Mouse (Mus musculus): Measurements from ENCODE around the gene Ptpn3. TPM values are rescaled to one million over a fixed set of nuclear protein-coding genes. Genes with fewer than 3 reads are reported as not detected.

Ptpn3 gene
- total and polyA plus RNA-seq, 3 experiments: 0.08 to 0.14 (median 0.09) TPM

GRCm38 (mm10) chr4:57168680-57169079 lies 133.0 kb downstream of the Ptpn3 start:
- no peaks in the 10 kb centered on the region for H3K36me3 ChIP-seq (replicated peaks in 1 of 2; ENCODE audit: control insufficient read depth in 1 of 2, insufficient read depth in 1 of 2, low read length in 1 of 2)
- no peak for DNase-seq (ENCODE audit: extremely low read depth)
- dilution Hi-C loops (cut with MboI; ENCODE audit: extremely low pct_ligation_motif_present, extremely low pct_unique_long_range_greater_than_20kb, low sequenced_read_pairs): no loop called here
- H3K4me2 ChIP-seq (ENCODE audit: insufficient read depth, low read depth, poor library complexity, severe bottlenecking): no peak overlapping the region
- H3K27me3 ChIP-seq (replicated peaks): no peaks in the 10 kb centered on the region
- H3K4me1 ChIP-seq (ENCODE audit: control insufficient read depth in 1 of 2, insufficient read depth in 2 of 2): peaks cover 17 to 33% of the 10 kb centered on the region in 2 experiments
- H3K79me2 ChIP-seq (replicated peaks; ENCODE audit: control insufficient read depth, extremely low read depth, insufficient read depth, poor library complexity, severe bottlenecking): no peaks in the 10 kb centered on the region
- TF ChIP-seq PAX5 (IDR thresholded peaks at IDR 0.05; ENCODE audit: low read length): no peak
- no peak for TF ChIP-seq RCOR1 (conservative IDR thresholded peaks at IDR 0.05; ENCODE audit: low read depth, low read length)
- TF ChIP-seq ZKSCAN1 (IDR thresholded peaks at IDR 0.05; ENCODE audit: borderline replicate concordance, low read depth, low read length): no peak
- no peak for TF ChIP-seq POLR2AphosphoS2 (IDR thresholded peaks at IDR 0.05; ENCODE audit: low read depth, low read length)
- no peak for TF ChIP-seq JUND (conservative IDR thresholded peaks at IDR 0.05; ENCODE audit: low read depth, low read length)
- no peak for TF ChIP-seq UBTF (IDR thresholded peaks at IDR 0.05; ENCODE audit: low read depth, low read length)
- TF ChIP-seq E2F4 (IDR thresholded peaks at IDR 0.05; ENCODE audit: insufficient replicate concordance, low read depth, low read length): no peak
- no peak for TF ChIP-seq EP300 (IDR thresholded peaks at IDR 0.05; ENCODE audit: low read length)
- no peak for TF ChIP-seq RAD21 (IDR thresholded peaks at IDR 0.05; ENCODE audit: low read depth, low read length)
- TF ChIP-seq ZNF384 (IDR thresholded peaks at IDR 0.05; ENCODE audit: low read depth, low read length): no peak
- no peak for TF ChIP-seq ZMIZ1 (IDR thresholded peaks at IDR 0.05; ENCODE audit: low read depth, low read length)
- no peak for TF ChIP-seq GABPA (IDR thresholded peaks at IDR 0.05; ENCODE audit: insufficient replicate concordance, low read depth, low read length)
- no peak for TF ChIP-seq USF2 (conservative IDR thresholded peaks at IDR 0.05; ENCODE audit: low read depth, low read length)
- TF ChIP-seq CHD2 (IDR thresholded peaks at IDR 0.05; ENCODE audit: low read length): no peak
- no peak for TF ChIP-seq MXI1 (IDR thresholded peaks at IDR 0.05; ENCODE audit: low read depth, low read length)
- TF ChIP-seq CTCF (conservative IDR thresholded peaks at IDR 0.05 in 1 of 2, IDR thresholded peaks at IDR 0.05 in 1 of 2; ENCODE audit: low read depth in 2 of 2, low read length in 2 of 2): no peak
- no peak for TF ChIP-seq SMC3 (IDR thresholded peaks at IDR 0.05; ENCODE audit: low read depth, low read length)
- no peak for TF ChIP-seq KAT2A (IDR thresholded peaks at IDR 0.05; ENCODE audit: insufficient replicate concordance, low read length)
- no peak for TF ChIP-seq NELFE (IDR thresholded peaks at IDR 0.05; ENCODE audit: low read depth, low read length)
- no peak overlapping the region for H3K4me3 ChIP-seq (replicated peaks in 1 of 3; ENCODE audit: low read depth in 2 of 3, low read length in 2 of 3, poor library complexity in 1 of 3)
- no peak overlapping the region for H3K9ac ChIP-seq (ENCODE audit: insufficient read depth, low read depth)
- in situ Hi-C loops (cut with MboI; ENCODE audit: low pct_ligation_motif_present, low pct_unique_long_range_greater_than_20kb, low sequenced_read_pairs): loop anchor here (10.0 kb wide), 1 partner anchor 104 kb away; no protein-coding TSS in a partner anchor
- H3K9me3 ChIP-seq (replicated peaks; ENCODE audit: low read length): no peaks in the 10 kb centered on the region
- no peak overlapping the region for H3K27ac ChIP-seq (ENCODE audit: insufficient read depth, low read depth)

DNA sequence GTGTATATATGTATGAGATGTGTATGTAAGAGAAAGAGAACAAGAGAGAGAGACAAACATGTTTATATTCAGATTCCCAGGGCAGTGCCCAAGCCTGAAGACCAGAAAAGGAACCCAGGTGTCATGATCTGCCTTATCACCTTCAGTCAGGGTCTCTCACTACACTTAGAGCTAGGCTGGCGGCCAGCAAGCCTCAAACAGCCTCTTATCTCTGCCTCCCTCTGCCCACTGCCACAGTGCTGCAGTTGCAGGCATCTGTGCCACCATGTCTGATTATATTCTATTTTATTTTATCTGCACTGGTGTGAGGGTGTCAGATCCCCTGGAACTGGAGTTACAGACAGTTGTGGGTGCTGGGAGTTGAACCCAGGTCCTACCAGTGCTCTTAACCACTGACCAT lies 133.4 kb downstream of the Ptpn3 start:
- Histone ChIP-seq H3K27ac (ENCODE audit: insufficient read depth, low read depth) (no peak overlapping the region), H3K79me2 (replicated peaks; ENCODE audit: control insufficient read depth, extremely low read depth, insufficient read depth, poor library complexity, severe bottlenecking) (no peaks in the 10 kb centered on the region), H3K4me1 (ENCODE audit: control insufficient read depth in 1 of 2, insufficient read depth in 2 of 2) (peaks cover 20 to 37% of the 10 kb centered on the region in 2 experiments), H3K4me3 (replicated peaks in 1 of 3; ENCODE audit: low read depth in 2 of 3, low read length in 2 of 3, poor library complexity in 1 of 3) (no peak overlapping the region), H3K27me3 (replicated peaks) (no peaks in the 10 kb centered on the region), H3K4me2 (ENCODE audit: insufficient read depth, low read depth, poor library complexity, severe bottlenecking) (no peak overlapping the region), H3K9me3 (replicated peaks; ENCODE audit: low read length) (no peaks in the 10 kb centered on the region), H3K36me3 (replicated peaks in 1 of 2; ENCODE audit: control insufficient read depth in 1 of 2, insufficient read depth in 1 of 2, low read length in 1 of 2) (no peaks in the 10 kb centered on the region), H3K9ac (ENCODE audit: insufficient read depth, low read depth) (no peak overlapping the region)
- DNase-seq (ENCODE audit: extremely low read depth): no peak
- dilution Hi-C loops (cut with MboI; ENCODE audit: extremely low pct_ligation_motif_present, extremely low pct_unique_long_range_greater_than_20kb, low sequenced_read_pairs) (no loop called here), in situ Hi-C loops (cut with MboI; ENCODE audit: low pct_ligation_motif_present, low pct_unique_long_range_greater_than_20kb, low sequenced_read_pairs) (loop anchor here (10.0 kb wide), 1 partner anchor 103 kb away; no protein-coding TSS in a partner anchor)
- TF ChIP-seq MAZ (IDR thresholded peaks at IDR 0.05; ENCODE audit: low read depth, low read length) (no peak), MAX (IDR thresholded peaks at IDR 0.05; ENCODE audit: low read length) (no peak), KAT2A (IDR thresholded peaks at IDR 0.05; ENCODE audit: insufficient replicate concordance, low read length) (no peak), RCOR1 (conservative IDR thresholded peaks at IDR 0.05; ENCODE audit: low read depth, low read length) (no peak), IRF4 (IDR thresholded peaks at IDR 0.05; ENCODE audit: low read depth, low read length) (no peak), MYC (IDR thresholded peaks at IDR 0.05; ENCODE audit: low read depth, low read length) (no peak), GABPA (IDR thresholded peaks at IDR 0.05; ENCODE audit: insufficient replicate concordance, low read depth, low read length) (no peak), USF2 (conservative IDR thresholded peaks at IDR 0.05; ENCODE audit: low read depth, low read length) (no peak), UBTF (IDR thresholded peaks at IDR 0.05; ENCODE audit: low read depth, low read length) (no peak)
